Mouse (Mus musculus) erythroblast, embryonic 14.5 days (primary cell): ENCODE measurements around the gene B3gat3. TPM values are rescaled to one million over a fixed set of nuclear protein-coding genes. Genes with fewer than 3 reads are reported as not detected.
"Not testable (repeated sequence)": the region's sequence is repeated elsewhere in the genome, so short reads cannot be mapped to it uniquely, and the experiment has no call there.

Experiments used
- H3K27me3 ChIP-seq: 2 replicates; pipeline ENCODE4 v1.6.1; 2012; ENCODE audit warnings: inconsistent platforms; ENCODE audit not compliant: control insufficient read depth
- H3K36me3 ChIP-seq: 2 replicates; pipeline ENCODE4 v1.6.1; 2012; ENCODE audit warnings: mild to moderate bottlenecking, inconsistent platforms; ENCODE audit not compliant: control insufficient read depth
- H3K4me1 ChIP-seq: 2 replicates; pipeline ENCODE4 v1.6.1; 2012; ENCODE audit warnings: inconsistent platforms; ENCODE audit not compliant: control insufficient read depth
- H3K4me3 ChIP-seq: replicated peaks from 2 replicates; pipeline ENCODE3; 2012; ENCODE audit warnings: moderate library complexity, mild to moderate bottlenecking, inconsistent platforms
- H3K9me3 ChIP-seq: 2 replicates; pipeline ENCODE4 v1.6.1; 2012; ENCODE audit warnings: low read length, inconsistent platforms, mixed read lengths; ENCODE audit not compliant: control insufficient read depth
- GATA1 ChIP-seq: IDR thresholded peaks from 2 replicates; pipeline ENCODE4 v1.6.1; 2012; ENCODE audit warnings: low read length, inconsistent platforms, mixed read lengths
- TAL1 ChIP-seq: IDR thresholded peaks from 3 replicates; pipeline ENCODE4 v1.6.1; 2012; ENCODE audit warnings: low read length, inconsistent platforms, mixed read lengths
- polyA plus RNA-seq: library from polyadenylated mRNA; stranded (reverse); fragments of >175 nt; gene quantifications from 2 replicates; pipeline ENCODE4 v1.2.3, GENCODE M21; 2012

The B3gat3 gene
- polyA plus RNA-seq = 15.8 and 16.4 TPM in 2 replicates

DNA sequence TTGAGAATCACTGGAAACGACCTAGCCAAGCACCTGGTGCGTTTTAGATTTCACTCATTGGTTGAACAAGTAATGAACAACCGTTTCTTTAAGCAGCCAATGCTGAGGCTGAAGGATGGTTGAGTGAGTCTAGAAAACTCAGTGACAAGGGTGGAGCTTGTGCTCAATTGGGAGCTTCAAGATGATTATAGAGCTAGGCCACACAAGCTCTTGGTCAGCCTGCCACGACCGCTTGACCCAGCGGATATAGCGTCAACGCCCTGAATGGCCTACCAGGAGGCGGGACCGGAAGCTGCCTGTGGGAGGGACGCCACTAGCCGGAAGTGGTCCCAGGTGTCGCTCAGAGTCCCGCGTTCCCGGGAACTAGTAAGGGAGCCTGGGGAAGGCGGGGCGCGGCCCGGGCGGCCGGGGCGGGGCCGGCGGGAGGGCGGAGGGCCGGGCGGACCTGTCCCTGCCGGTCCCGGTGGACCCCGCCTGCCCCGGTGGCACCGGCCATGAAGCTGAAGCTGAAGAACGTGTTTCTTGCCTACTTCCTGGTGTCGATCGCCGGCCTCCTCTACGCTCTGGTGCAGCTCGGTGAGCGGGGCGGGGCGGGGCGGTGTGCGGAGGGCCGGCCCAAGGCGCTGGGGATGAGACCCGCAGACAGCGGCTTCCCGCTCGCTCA is at the start of gene B3gat3:
B3gat3 (plus strand) TSS at position 302 of the 664 bp plus-strand sequence.
- peaks cover 50% of the 10 kb centered on the region for H3K36me3 ChIP-seq

GRCm38 (mm10) chr19:8870381-8870780 is 49.8 kb upstream of the B3gat3 start:
- H3K4me1 ChIP-seq = peaks cover 45% of the 10 kb centered on the region
- H3K27me3 ChIP-seq, H3K9me3 ChIP-seq: not testable (repeated sequence)
- peaks cover 31% of the 10 kb centered on the region for H3K36me3 ChIP-seq
- peak overlapping the region; percentile 90 for H3K4me3 ChIP-seq

More for the DNA sequence above, at the start of gene B3gat3:
- Histone ChIP-seq H3K4me1 (peaks cover 43% of the 10 kb centered on the region), H3K9me3 (no peaks in the 10 kb centered on the region), H3K27me3 (no peaks in the 10 kb centered on the region), H3K4me3 (peak within 1 kb of the TSS; percentile 95)
- TF ChIP-seq GATA1 = no peak

DNA sequence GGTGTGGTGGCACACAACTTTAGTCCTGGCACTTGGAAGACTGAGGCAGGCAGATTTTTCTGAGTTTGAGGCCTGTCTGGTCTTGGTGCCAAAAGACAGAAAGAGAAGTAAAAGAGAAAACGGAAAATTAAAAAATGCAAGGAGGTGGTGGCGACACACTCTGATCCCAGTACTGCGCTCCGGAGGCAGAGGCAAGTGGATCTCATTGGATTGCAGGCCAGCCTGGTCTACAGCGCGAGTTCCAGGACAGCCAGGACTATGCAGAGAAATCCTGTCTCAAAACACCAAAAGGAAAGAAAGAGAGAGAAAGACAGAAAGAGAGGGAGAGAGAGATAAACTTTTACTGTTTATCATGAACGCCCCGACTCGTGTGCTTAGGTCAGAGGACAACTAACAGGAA is 49.3 kb upstream of the B3gat3 start:
- peaks cover 36% of the 10 kb centered on the region for H3K36me3 ChIP-seq
- H3K4me1 ChIP-seq = peaks cover 45% of the 10 kb centered on the region
- H3K4me3 ChIP-seq = peak overlapping the region; percentile 90
- TF ChIP-seq GATA1 (no peak), TAL1 (no peak)
- no peaks in the 10 kb centered on the region for H3K27me3 ChIP-seq
- no peaks in the 10 kb centered on the region for H3K9me3 ChIP-seq

DNA sequence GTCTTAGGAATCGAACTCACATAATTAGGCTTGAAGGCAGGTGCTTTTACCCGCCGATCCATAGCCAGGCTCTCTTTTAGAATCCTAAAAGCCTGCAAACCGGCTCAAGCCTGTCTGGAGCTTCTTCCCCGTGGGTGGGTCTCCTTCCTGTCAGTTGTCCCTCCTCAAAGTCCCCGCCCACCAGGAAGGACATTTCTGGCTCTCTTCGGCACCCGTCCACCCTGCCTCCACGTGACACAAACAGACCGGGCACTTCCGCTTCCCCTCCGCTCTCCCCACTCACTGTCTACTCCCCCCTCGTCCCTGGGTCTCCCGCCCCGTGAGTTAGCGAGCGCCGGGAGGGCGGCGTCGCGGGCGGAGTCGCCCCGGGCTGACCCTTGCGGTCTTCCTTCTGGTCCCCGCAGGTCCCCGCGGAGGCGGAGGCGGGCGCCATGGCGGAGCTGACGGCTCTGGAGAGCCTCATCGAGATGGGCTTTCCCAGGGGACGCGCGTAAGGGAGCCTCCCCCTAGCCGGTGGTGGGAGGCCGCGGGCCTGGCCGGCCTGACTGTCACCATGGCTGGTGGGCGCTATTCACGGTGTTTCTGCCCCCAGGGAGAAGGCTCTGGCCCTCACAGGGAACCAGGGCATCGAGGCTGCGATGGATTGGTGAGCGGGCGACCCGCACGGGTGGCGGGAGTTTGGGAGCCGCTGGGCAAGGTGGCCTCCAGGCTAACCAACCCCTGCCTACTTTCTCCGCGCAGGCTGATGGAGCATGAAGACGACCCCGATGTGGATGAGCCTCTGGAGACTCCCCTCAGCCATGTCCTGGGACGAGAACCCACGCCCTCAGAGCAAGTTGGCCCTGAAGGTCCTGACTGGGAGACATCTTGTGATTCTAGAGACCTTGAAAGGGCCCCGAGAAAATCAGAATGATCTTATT is 48.6 kb upstream of the B3gat3 start, which contains the start of gene Ubxn1:
Ubxn1 (plus strand) TSS at position 230 of the 920 bp plus-strand sequence.
- no peak for TF ChIP-seq TAL1
- no peak for TF ChIP-seq GATA1
- no peaks in the 10 kb centered on the region for H3K27me3 ChIP-seq
- no peaks in the 10 kb centered on the region for H3K9me3 ChIP-seq
- H3K4me1 ChIP-seq = peaks cover 45% of the 10 kb centered on the region
- peaks cover 42% of the 10 kb centered on the region for H3K36me3 ChIP-seq
- peak within 1 kb of the TSS; percentile 90 for H3K4me3 ChIP-seq

- Histone ChIP-seq H3K36me3 (peaks cover 49% of the 10 kb centered on the region), H3K27me3 (no peaks in the 10 kb centered on the region), H3K9me3 (no peaks in the 10 kb centered on the region), H3K4me3 (peak overlapping the region; percentile 90), H3K4me1 (peaks cover 45% of the 10 kb centered on the region)
- TF ChIP-seq TAL1 = no peak
- no peak for TF ChIP-seq GATA1
These were observed 47.8 kb upstream of the B3gat3 start for GRCm38 (mm10) chr19:8872266-8872840.

DNA sequence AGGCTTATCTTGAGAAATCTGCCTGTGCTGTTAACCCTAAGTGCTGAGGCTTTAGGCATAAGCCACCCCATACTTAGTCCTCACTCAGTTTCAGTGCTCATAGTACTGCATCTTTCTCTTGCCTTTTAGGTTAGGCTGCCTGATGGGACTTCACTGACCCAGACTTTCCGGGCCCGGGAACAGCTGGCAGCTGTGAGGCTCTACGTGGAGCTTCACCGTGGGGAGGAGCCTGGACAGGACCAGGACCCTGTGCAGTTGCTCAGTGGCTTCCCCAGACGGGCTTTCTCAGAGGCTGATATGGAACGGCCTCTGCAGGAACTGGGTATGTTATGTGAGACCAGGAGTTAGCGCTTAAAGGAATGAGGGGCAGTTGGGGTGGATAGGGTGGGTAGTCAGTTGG is 45.1 kb upstream of the B3gat3 start:
- TF ChIP-seq GATA1 = no peak
- no peak for TF ChIP-seq TAL1
- peaks cover 54% of the 10 kb centered on the region for H3K4me1 ChIP-seq
- peaks cover 65% of the 10 kb centered on the region for H3K36me3 ChIP-seq
- no peaks in the 10 kb centered on the region for H3K27me3 ChIP-seq
- no peak overlapping the region for H3K4me3 ChIP-seq
- no peaks in the 10 kb centered on the region for H3K9me3 ChIP-seq

- Histone ChIP-seq H3K4me3 (peak within 1 kb of the TSS; percentile 73), H3K27me3 (no peaks in the 10 kb centered on the region), H3K9me3 (no peaks in the 10 kb centered on the region), H3K36me3 (peaks cover 33% of the 10 kb centered on the region), H3K4me1 (peaks cover 23% of the 10 kb centered on the region)
- TF ChIP-seq TAL1 (no peak; the same call in 2 of the 3 replicates), GATA1 (no peak)
These were observed 39.7 kb upstream of the B3gat3 start, which contains the start of gene Uqcc3 for GRCm38 (mm10) chr19:8880311-8881033. Uqcc3 (minus strand) TSS chr19:8880923.

DNA sequence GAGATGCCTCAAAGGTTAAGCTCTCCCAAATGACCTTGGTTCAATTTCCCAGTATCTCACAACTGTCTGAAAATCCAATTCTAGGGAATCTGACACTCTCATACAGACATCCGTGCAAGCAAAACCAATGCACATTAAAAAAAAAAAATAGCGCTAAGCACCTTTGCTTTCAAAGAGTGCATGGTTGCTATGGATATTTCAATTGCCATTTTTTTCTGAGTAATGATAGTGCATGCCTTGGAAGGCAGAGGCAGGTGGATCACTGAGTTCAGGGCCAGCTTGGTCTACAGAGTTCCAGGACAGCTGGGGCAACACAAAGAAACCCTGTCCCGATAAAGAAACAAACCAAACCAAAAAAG is 39.2 kb upstream of the B3gat3 start:
- TF ChIP-seq GATA1 (no peak), TAL1 (no peak)
- peaks cover 28% of the 10 kb centered on the region for H3K36me3 ChIP-seq
- H3K4me1 ChIP-seq = peaks cover 24% of the 10 kb centered on the region
- H3K9me3 ChIP-seq = no peaks in the 10 kb centered on the region
- no peaks in the 10 kb centered on the region for H3K27me3 ChIP-seq
- peak overlapping the region; percentile 73 for H3K4me3 ChIP-seq
